Mouse (Mus musculus): ENCODE measurements around the gene Snta1. TPM values are rescaled to one million over a fixed set of nuclear protein-coding genes. Genes with fewer than 3 reads are reported as not detected.
"Not testable (repeated sequence)": the region's sequence is repeated elsewhere in the genome, so short reads cannot be mapped to it uniquely, and the experiment has no call there.

Gene Snta1
- total RNA-seq, 2 experiments from 2014 or later, result 180 to 200 TPM

DNA sequence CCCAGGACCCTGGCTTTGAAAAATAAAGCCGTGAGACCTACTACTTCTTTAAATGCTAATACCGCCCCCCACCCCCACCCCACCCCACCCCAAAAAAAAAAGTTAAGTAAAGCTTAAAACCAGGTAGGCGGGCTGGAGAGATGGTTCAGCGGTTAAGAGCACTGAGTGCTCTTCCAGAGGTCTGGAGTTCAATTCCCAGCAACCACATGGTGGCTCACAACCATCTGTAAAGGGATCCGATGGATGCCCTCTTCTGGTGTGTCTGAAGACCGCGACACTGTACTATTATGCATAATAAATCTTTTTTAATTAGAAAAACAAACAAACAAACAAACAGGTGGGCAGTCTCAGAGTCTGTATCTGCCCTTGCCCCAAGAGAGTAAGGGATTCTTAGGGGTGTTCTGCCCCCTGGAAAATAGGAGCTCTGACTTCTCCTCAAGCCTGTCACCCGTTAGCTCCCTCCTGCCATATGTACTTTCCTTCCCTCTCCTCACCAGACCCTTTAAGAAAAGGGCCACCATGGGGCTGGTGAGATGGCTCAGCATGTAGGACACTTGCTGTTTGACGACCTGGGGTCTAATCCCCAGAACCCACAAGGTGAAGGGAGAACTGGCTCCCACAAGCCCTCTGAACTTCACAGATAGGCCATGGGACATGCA lies 34.9 kb downstream of the Snta1 start, which contains the start of gene Cdk5rap1:
Cdk5rap1 (minus strand) TSS at position 169 of the 659 bp plus-strand sequence.
- DNase-seq (ENCODE audit: low spot score), result no peak

- peak; percentile 92 for DNase-seq (ENCODE audit: low spot score)
These were observed 35.6 kb downstream of the Snta1 start for GRCm38 (mm10) chr2:154372151-154372829.

GRCm38 (mm10) chr2:154367510-154367909 lies 40.4 kb downstream of the Snta1 start:
- no peak for DNase-seq (ENCODE audit: low spot score)

- not testable (repeated sequence) for DNase-seq (ENCODE audit: low spot score)
These were observed 53.9 kb downstream of the Snta1 start for GRCm38 (mm10) chr2:154354000-154354425.

DNA sequence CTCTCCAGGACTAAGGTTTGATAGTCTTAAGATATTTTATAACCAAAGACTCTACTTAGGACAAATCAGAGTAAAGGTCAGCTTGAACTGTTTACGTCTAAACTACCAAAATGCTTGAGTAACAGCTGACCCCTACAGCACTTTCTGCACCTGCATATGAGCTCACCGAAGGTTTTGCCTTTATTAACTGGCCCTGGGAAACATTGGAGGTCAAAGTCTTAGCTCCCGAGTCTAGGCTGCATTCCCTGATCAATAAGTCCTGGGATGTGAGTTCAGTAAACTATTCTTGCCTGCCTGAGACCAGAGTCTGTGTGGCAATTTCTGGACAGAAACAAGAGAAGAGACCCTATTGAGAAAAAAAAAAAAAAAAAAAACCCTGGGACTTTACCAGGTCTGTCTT lies 59.7 kb downstream of the Snta1 start:
- no peak for DNase-seq (ENCODE audit: low spot score)

DNA sequence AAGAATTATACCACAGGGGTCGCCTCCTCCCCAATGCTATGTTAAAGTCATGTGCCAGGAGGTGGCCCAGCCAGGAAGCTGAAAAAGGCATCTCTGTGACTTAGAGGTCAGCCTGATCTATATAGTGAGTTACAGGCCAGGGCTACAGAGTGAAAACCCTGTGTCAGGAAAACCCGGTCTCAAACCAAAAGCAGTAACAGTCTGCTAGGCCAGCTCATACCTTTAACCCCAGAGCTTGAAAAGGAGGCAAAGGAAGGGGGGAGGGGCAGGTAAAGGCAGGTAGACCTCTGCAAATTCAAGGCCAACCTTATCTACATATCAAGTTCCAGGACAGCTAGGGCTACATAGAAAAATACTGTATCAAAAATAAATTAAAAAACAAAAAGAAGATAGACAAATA lies 68.5 kb downstream of the Snta1 start:
- no peak for DNase-seq (ENCODE audit: low spot score)

GRCm38 (mm10) chr2:154338161-154338560 lies 69.7 kb downstream of the Snta1 start:
- no peak for DNase-seq (ENCODE audit: low spot score)

GRCm38 (mm10) chr2:154335572-154335971 lies 72.3 kb downstream of the Snta1 start:
- no peak for DNase-seq (ENCODE audit: low spot score)

- DNase-seq (ENCODE audit: low spot score), result no peak
These were observed 81.0 kb downstream of the Snta1 start for GRCm38 (mm10) chr2:154326852-154327251.

Other genes with a start within 250 kb of the Snta1 start
- not detected for gene Bpifa5, start 245.5 kb downstream of the Snta1 start, total RNA-seq (2021)
- not detected for gene Bpifb1, start 217.3 kb downstream of the Snta1 start, total RNA-seq (2021)
- gene Bpifb5, start 184.4 kb downstream of the Snta1 start, total RNA-seq (2021), result not detected
- gene Bpifb9a, start 150.2 kb downstream of the Snta1 start, total RNA-seq (2021), result not detected
- not detected for gene Bpifb9b, start 100.9 kb downstream of the Snta1 start, total RNA-seq (2021)
- gene Cdk5rap1, start 35.1 kb downstream of the Snta1 start, total RNA-seq (2021), result 10 to 100 TPM; 11.2 to 15.1 TPM
- gene Cbfa2t2, start 28.4 kb upstream of the Snta1 start, total RNA-seq (2021), result 10 to 100 TPM; 14.8 to 19.4 TPM
- gene 1700003F12Rik, start 139.0 kb upstream of the Snta1 start, total RNA-seq (2021), result not detected
- not detected for gene Actl10, start 143.7 kb upstream of the Snta1 start, total RNA-seq (2021)
- under 1 TPM; 0.30 to 0.36 TPM for gene Necab3, start 150.8 kb upstream of the Snta1 start, total RNA-seq (2021)
- under 1 TPM; 0.28 to 0.30 TPM for gene E2f1, start 161.8 kb upstream of the Snta1 start, total RNA-seq (2021)
- gene Pxmp4, start 195.6 kb upstream of the Snta1 start, total RNA-seq (2021), result 10 to 100 TPM; 12.3 to 14.1 TPM
- 1 to 10 TPM; 2.5 to 2.9 TPM for gene Zfp341, start 205.2 kb upstream of the Snta1 start, total RNA-seq (2021)
- gene 4930519P11Rik, start 205.3 kb upstream of the Snta1 start, total RNA-seq (2021), result not detected
- 100 to 1,000 TPM; 121 to 127 TPM for gene Chmp4b, start 243.6 kb upstream of the Snta1 start, total RNA-seq (2021)

All from gastrocnemius, adult 18-20 months (tissue).